Mouse (Mus musculus): ENCODE data around the gene Cpxm1.

Cpxm1 gene

GRCm38 (mm10) chr2:130397186-130397985 lies at the start of gene Cpxm1:
Gene Cpxm1, minus strand, starts transcription at chr2:130397574.
- in situ Hi-C loops (cut with MboI; ENCODE audit: low pct_unique_long_range_greater_than_20kb in 1 of 2, low sequenced_read_pairs in 2 of 2, unreplicated experiment in 1 of 2): no loop called here

- in situ Hi-C loops (cut with MboI; ENCODE audit: low pct_unique_long_range_greater_than_20kb in 1 of 2, low sequenced_read_pairs in 2 of 2, unreplicated experiment in 1 of 2): no loop called here
Measured at GRCm38 (mm10) chr2:130442162-130442561, 44.8 kb upstream of the Cpxm1 start.

GRCm38 (mm10) chr2:130439840-130440480 lies 42.6 kb upstream of the Cpxm1 start:
- in situ Hi-C loops (cut with MboI; ENCODE audit: low pct_unique_long_range_greater_than_20kb in 1 of 2, low sequenced_read_pairs in 2 of 2, unreplicated experiment in 1 of 2): no loop called here

- in situ Hi-C loops (cut with MboI; ENCODE audit: low pct_unique_long_range_greater_than_20kb in 1 of 2, low sequenced_read_pairs in 2 of 2, unreplicated experiment in 1 of 2): no loop called here
Measured at GRCm38 (mm10) chr2:130438861-130439260, 41.5 kb upstream of the Cpxm1 start.

GRCm38 (mm10) chr2:130436769-130437168 lies 39.4 kb upstream of the Cpxm1 start:
- in situ Hi-C loops (cut with MboI; ENCODE audit: low pct_unique_long_range_greater_than_20kb in 1 of 2, low sequenced_read_pairs in 2 of 2, unreplicated experiment in 1 of 2): no loop called here

GRCm38 (mm10) chr2:130433152-130433551 lies 35.8 kb upstream of the Cpxm1 start:
- in situ Hi-C loops (cut with MboI; ENCODE audit: low pct_unique_long_range_greater_than_20kb in 1 of 2, low sequenced_read_pairs in 2 of 2, unreplicated experiment in 1 of 2): no loop called here

GRCm38 (mm10) chr2:130432157-130432556 lies 34.8 kb upstream of the Cpxm1 start:
- in situ Hi-C loops (cut with MboI; ENCODE audit: low pct_unique_long_range_greater_than_20kb in 1 of 2, low sequenced_read_pairs in 2 of 2, unreplicated experiment in 1 of 2): no loop called here

GRCm38 (mm10) chr2:130430484-130430883 lies 33.1 kb upstream of the Cpxm1 start:
- in situ Hi-C loops (cut with MboI; ENCODE audit: low pct_unique_long_range_greater_than_20kb in 1 of 2, low sequenced_read_pairs in 2 of 2, unreplicated experiment in 1 of 2): no loop called here

GRCm38 (mm10) chr2:130429851-130430250 lies 32.5 kb upstream of the Cpxm1 start:
- in situ Hi-C loops (cut with MboI; ENCODE audit: low pct_unique_long_range_greater_than_20kb in 1 of 2, low sequenced_read_pairs in 2 of 2, unreplicated experiment in 1 of 2): no loop called here

- in situ Hi-C loops (cut with MboI; ENCODE audit: low pct_unique_long_range_greater_than_20kb in 1 of 2, low sequenced_read_pairs in 2 of 2, unreplicated experiment in 1 of 2): no loop called here
Measured at GRCm38 (mm10) chr2:130425112-130425511, 27.7 kb upstream of the Cpxm1 start.

GRCm38 (mm10) chr2:130424126-130424853 lies 26.9 kb upstream of the Cpxm1 start, which contains the start of the genes Vps16 and Pced1a:
Gene Vps16, plus strand, starts transcription at chr2:130424339.
Gene Pced1a, minus strand, starts transcription at chr2:130424701.
- in situ Hi-C loops (cut with MboI; ENCODE audit: low pct_unique_long_range_greater_than_20kb in 1 of 2, low sequenced_read_pairs in 2 of 2, unreplicated experiment in 1 of 2): no loop called here

GRCm38 (mm10) chr2:130423397-130424125 lies 26.2 kb upstream of the Cpxm1 start:
- in situ Hi-C loops (cut with MboI; ENCODE audit: low pct_unique_long_range_greater_than_20kb in 1 of 2, low sequenced_read_pairs in 2 of 2, unreplicated experiment in 1 of 2): no loop called here

- in situ Hi-C loops (cut with MboI; ENCODE audit: low pct_unique_long_range_greater_than_20kb in 1 of 2, low sequenced_read_pairs in 2 of 2, unreplicated experiment in 1 of 2): no loop called here
Measured at GRCm38 (mm10) chr2:130421781-130422620, 24.6 kb upstream of the Cpxm1 start.

GRCm38 (mm10) chr2:130414094-130414856 lies 16.9 kb upstream of the Cpxm1 start:
- in situ Hi-C loops (cut with MboI; ENCODE audit: low pct_unique_long_range_greater_than_20kb in 1 of 2, low sequenced_read_pairs in 2 of 2, unreplicated experiment in 1 of 2): no loop called here

GRCm38 (mm10) chr2:130412775-130413174 lies 15.4 kb upstream of the Cpxm1 start:
- in situ Hi-C loops (cut with MboI; ENCODE audit: low pct_unique_long_range_greater_than_20kb in 1 of 2, low sequenced_read_pairs in 2 of 2, unreplicated experiment in 1 of 2): no loop called here

- in situ Hi-C loops (cut with MboI; ENCODE audit: low pct_unique_long_range_greater_than_20kb in 1 of 2, low sequenced_read_pairs in 2 of 2, unreplicated experiment in 1 of 2): no loop called here
Measured at GRCm38 (mm10) chr2:130411558-130412495, 14.5 kb upstream of the Cpxm1 start.
